8 mouse cellular contexts compared by ENCODE assay signal in genomic region chr16:21423546-21423910, GRCm38 (mm10). TPM values are rescaled to one million over a fixed set of nuclear protein-coding genes. Genes with fewer than 3 reads are reported as not detected.
DNase-seq lines count a peak whose midpoint lies in the region; ATAC-seq lines count a peak whose summit lies in the region.

No protein-coding gene starts in this region.

- H3K27me3 ChIP-seq in heart, embryonic 15.5 days, result no peaks in the 10 kb centered on the region
- H3K27me3 ChIP-seq in hindbrain, embryonic 12.5 days, result no peaks in the 10 kb centered on the region

- peak; percentile 73 for ATAC-seq in heart, embryonic 15.5 days (replicated peaks; ENCODE audit: insufficient number of reproducible peaks, insufficient read depth, low FRiP score, low read depth)
- no peak for ATAC-seq in hindbrain, embryonic 12.5 days (ENCODE audit: low FRiP score)

- H3K9ac ChIP-seq in heart, embryonic 15.5 days, result peak overlapping the region; percentile 89
- peak overlapping the region; percentile 90 for H3K9ac ChIP-seq in hindbrain, embryonic 12.5 days

- no peaks in the 10 kb centered on the region for H3K36me3 ChIP-seq in heart, embryonic 15.5 days
- H3K36me3 ChIP-seq in hindbrain, embryonic 12.5 days, result no peaks in the 10 kb centered on the region

- H3K4me1 ChIP-seq in heart, embryonic 15.5 days (replicated peaks), result peaks cover 8% of the 10 kb centered on the region; the same call in 1 of the 2 replicates
- H3K4me1 ChIP-seq in hindbrain, embryonic 12.5 days, result peaks cover 12% of the 10 kb centered on the region

- H3K4me3 ChIP-seq in heart, embryonic 15.5 days, result peak overlapping the region; percentile 79
- peak overlapping the region; percentile 83 for H3K4me3 ChIP-seq in hindbrain, embryonic 12.5 days

- WGBS in heart, embryonic 15.5 days, result 2% methylated on average over 10 of the region's 10 CpGs
- WGBS in hindbrain, embryonic 12.5 days, result 4% methylated on average over 10 of the region's 10 CpGs

- peak overlapping the region; percentile 82 for H3K27ac ChIP-seq in heart, embryonic 15.5 days
- peak overlapping the region; percentile 75 for H3K27ac ChIP-seq in hindbrain, embryonic 12.5 days

- no peak for DNase-seq in heart, postnatal 4 days
- peak; percentile 58 for DNase-seq in brain, adult 2 months (ENCODE audit: low read depth, low spot score)
- DNase-seq in lung, postnatal 25 days (ENCODE audit: low spot score), result peak; percentile 26
- no peak for DNase-seq in urinary bladder, postnatal 10 days (ENCODE audit: low spot score)
- DNase-seq in left cerebral cortex, adult 11 months (ENCODE audit: low spot score), result no peak
- DNase-seq in gastrocnemius, postnatal 14 days, result no peak

- H3K4me2 ChIP-seq in heart, embryonic 15.5 days, result peak overlapping the region; percentile 90
- peak overlapping the region; percentile 97 for H3K4me2 ChIP-seq in hindbrain, embryonic 12.5 days (replicated peaks)

- H3K9me3 ChIP-seq in heart, embryonic 15.5 days (replicated peaks), result no peaks in the 10 kb centered on the region
- no peaks in the 10 kb centered on the region for H3K9me3 ChIP-seq in hindbrain, embryonic 12.5 days (replicated peaks)

- intact Hi-C loops in gastrocnemius, postnatal 14 days (cut with DNase I; ENCODE audit: low total_unique reads), result no loop called here

RNA-seq across cellular contexts. Expression of gene Vps8, which starts 0.6 kb away (rescaled TPM):
- 21.4 and 23.0 TPM in 2 replicates for polyA plus RNA-seq in heart, embryonic 15.5 days (2015; fragmentation: Nextera tagmentation; extraction: Ambion mirVana)
- total RNA-seq in heart, postnatal 4 days (2021), result 10 to 100 TPM; 25.4 to 26.0 TPM
- polyA plus RNA-seq in hindbrain, embryonic 12.5 days (2016; fragmentation: Nextera tagmentation; extraction: Ambion mirVana), result 28.0 and 33.8 TPM in 2 replicates
- total RNA-seq in gastrocnemius, postnatal 14 days (2021), result 10 to 100 TPM; 10.4 to 12.6 TPM

Comparison
In these comparisons a context has a peak if more than half of its experiments do, and no peak if none do; other contexts are left out.
1. DNase-seq: peak in brain, adult 2 months (single experiment) and lung, postnatal 25 days (single experiment); none in heart, postnatal 4 days (single experiment), urinary bladder, postnatal 10 days (single experiment), left cerebral cortex, adult 11 months (single experiment) and gastrocnemius, postnatal 14 days (single experiment).